Mouse (Mus musculus) central nervous system, embryonic 18 days (tissue): Measurements from ENCODE around the gene Hivep1. TPM values are rescaled to one million over a fixed set of nuclear protein-coding genes. Genes with fewer than 3 reads are reported as not detected.

ENCODE experiments used
- polyA plus RNA-seq: library from polyadenylated mRNA; depleted of rRNA; stranded (reverse); fragments of >200 nt; gene quantifications from 2 replicates; pipeline ENCODE4 v1.2.3, GENCODE M21; 2012; rRNA removed

Hivep1 gene
- 22.3 and 23.9 TPM in 2 replicates for polyA plus RNA-seq

GRCm38 (mm10) chr13:42051961-42052695 is at the start of gene Hivep1:
TSS of gene Hivep1 (plus strand) at chr13:42052021.

Other genes with a start within 250 kb of the Hivep1 start
- 0.22 and 0.23 TPM in 2 replicates for gene Adtrp, start 204.3 kb upstream of the Hivep1 start, polyA plus RNA-seq
- 2.5 and 2.9 TPM in 2 replicates for gene Edn1, start 249.5 kb downstream of the Hivep1 start, polyA plus RNA-seq